Mouse (Mus musculus): ENCODE measurements around the gene Cntnap5a. TPM values are rescaled to one million over a fixed set of nuclear protein-coding genes. Genes with fewer than 3 reads are reported as not detected.

Gene Cntnap5a
- polyA plus RNA-seq, 1 experiment from 2014 or later = 2.1 TPM

GRCm38 (mm10) chr1:116240538-116240937, 556.0 kb downstream of the Cntnap5a start:
- ATAC-seq (ENCODE audit: low FRiP score, low TSS enrichment) (no peak), DNase-seq (peak; percentile 24)
- Histone ChIP-seq H3K4me1 (ENCODE audit: control insufficient read depth, insufficient read depth, low read length) (peaks cover 3% of the 10 kb centered on the region; the same call in 1 of the 2 replicates), H3K27me3 (ENCODE audit: control insufficient read depth, insufficient read depth, low read length) (no peaks in the 10 kb centered on the region), H3K9me3 (ENCODE audit: control insufficient read depth, low read length) (no peaks in the 10 kb centered on the region), H3K27ac (replicated peaks; ENCODE audit: low read depth, low read length) (no peak overlapping the region), H3K36me3 (ENCODE audit: control insufficient read depth, insufficient read depth, low read length) (no peaks in the 10 kb centered on the region), H3K4me3 (replicated peaks; ENCODE audit: low read depth, low read length) (no peak overlapping the region), H3K9ac (replicated peaks; ENCODE audit: low read length) (no peak overlapping the region), H3K4me2 (ENCODE audit: low read length) (no peak overlapping the region)

- 87% methylated on average over 2 of the region's 2 CpGs for whole genome bisulfite sequencing
- Histone ChIP-seq H3K4me3 (replicated peaks; ENCODE audit: low read depth, low read length) (no peak overlapping the region), H3K9me3 (ENCODE audit: control insufficient read depth, low read length) (no peaks in the 10 kb centered on the region), H3K4me2 (ENCODE audit: low read length) (no peak overlapping the region), H3K4me1 (ENCODE audit: control insufficient read depth, insufficient read depth, low read length) (peaks cover 3% of the 10 kb centered on the region; the same call in 1 of the 2 replicates), H3K9ac (replicated peaks; ENCODE audit: low read length) (no peak overlapping the region), H3K27me3 (ENCODE audit: control insufficient read depth, insufficient read depth, low read length) (no peaks in the 10 kb centered on the region), H3K27ac (replicated peaks; ENCODE audit: low read depth, low read length) (no peak overlapping the region), H3K36me3 (ENCODE audit: control insufficient read depth, insufficient read depth, low read length) (no peaks in the 10 kb centered on the region)
- ATAC-seq (ENCODE audit: low FRiP score, low TSS enrichment) (no peak), DNase-seq (no peak)
These were observed 559.3 kb downstream of the Cntnap5a start for GRCm38 (mm10) chr1:116243856-116244255.

DNA sequence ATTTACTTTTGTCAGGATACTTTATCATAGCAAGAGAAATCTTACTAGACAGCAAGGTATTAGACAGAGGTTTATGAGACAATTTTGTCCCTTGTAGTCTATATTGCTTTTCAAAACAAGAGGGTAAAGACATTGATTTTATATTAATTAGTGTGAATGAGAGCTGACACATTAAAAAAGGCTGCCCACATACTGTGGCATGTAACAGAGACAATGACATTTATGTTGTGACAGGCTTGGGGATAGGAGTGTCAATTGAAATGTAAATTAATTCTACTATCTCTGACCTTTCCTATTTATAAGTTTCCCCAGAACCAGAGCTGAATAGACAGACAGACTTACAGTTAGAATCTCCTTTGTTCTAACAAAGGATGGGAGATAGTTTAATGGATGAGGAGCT, 596.6 kb downstream of the Cntnap5a start:
- Histone ChIP-seq H3K9ac (replicated peaks; ENCODE audit: low read length) (no peak overlapping the region), H3K4me2 (ENCODE audit: low read length) (no peak overlapping the region), H3K36me3 (ENCODE audit: control insufficient read depth, insufficient read depth, low read length) (no peaks in the 10 kb centered on the region), H3K4me1 (ENCODE audit: control insufficient read depth, insufficient read depth, low read length) (no peaks in the 10 kb centered on the region), H3K27me3 (ENCODE audit: control insufficient read depth, insufficient read depth, low read length) (no peaks in the 10 kb centered on the region), H3K9me3 (ENCODE audit: control insufficient read depth, low read length) (no peaks in the 10 kb centered on the region), H3K4me3 (replicated peaks; ENCODE audit: low read depth, low read length) (no peak overlapping the region), H3K27ac (replicated peaks; ENCODE audit: low read depth, low read length) (no peak overlapping the region)
- no peak for DNase-seq
- no peak for ATAC-seq (ENCODE audit: low FRiP score, low TSS enrichment)

GRCm38 (mm10) chr1:116283968-116284367, 599.4 kb downstream of the Cntnap5a start:
- H3K4me1 ChIP-seq (ENCODE audit: control insufficient read depth, insufficient read depth, low read length) = no peaks in the 10 kb centered on the region
- H3K9ac ChIP-seq (replicated peaks; ENCODE audit: low read length) = no peak overlapping the region
- no peak overlapping the region for H3K27ac ChIP-seq (replicated peaks; ENCODE audit: low read depth, low read length)
- no peak for DNase-seq
- no peak for ATAC-seq (ENCODE audit: low FRiP score, low TSS enrichment)
- no peak overlapping the region for H3K4me3 ChIP-seq (replicated peaks; ENCODE audit: low read depth, low read length)
- no peaks in the 10 kb centered on the region for H3K36me3 ChIP-seq (ENCODE audit: control insufficient read depth, insufficient read depth, low read length)
- no peak overlapping the region for H3K4me2 ChIP-seq (ENCODE audit: low read length)
- H3K27me3 ChIP-seq (ENCODE audit: control insufficient read depth, insufficient read depth, low read length) = no peaks in the 10 kb centered on the region
- WGBS = 39% methylated on average over 1 of the region's 1 CpGs
- H3K9me3 ChIP-seq (ENCODE audit: control insufficient read depth, low read length) = no peaks in the 10 kb centered on the region

DNA sequence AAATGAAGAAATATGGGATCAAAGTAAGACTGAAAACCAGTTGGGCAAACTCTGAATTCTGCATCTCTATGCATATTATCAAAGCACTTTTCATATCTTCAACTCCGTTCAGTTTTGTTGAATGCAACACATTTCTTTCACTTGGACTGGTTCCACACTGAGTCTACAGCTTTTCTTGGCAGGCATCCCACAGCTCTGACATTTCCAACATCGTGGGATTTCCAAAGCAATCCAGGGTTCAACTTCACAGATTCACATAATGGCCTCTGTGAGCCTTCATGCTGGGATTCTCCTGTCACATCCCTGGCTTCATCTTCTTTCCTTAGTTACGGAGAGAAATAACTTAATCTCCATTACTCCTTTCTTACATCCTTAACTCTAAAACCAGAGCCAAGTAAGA, 622.0 kb downstream of the Cntnap5a start:
- Histone ChIP-seq H3K27me3 (ENCODE audit: control insufficient read depth, insufficient read depth, low read length) (no peaks in the 10 kb centered on the region), H3K4me2 (ENCODE audit: low read length) (no peak overlapping the region), H3K36me3 (ENCODE audit: control insufficient read depth, insufficient read depth, low read length) (no peaks in the 10 kb centered on the region), H3K27ac (replicated peaks; ENCODE audit: low read depth, low read length) (no peak overlapping the region), H3K9me3 (ENCODE audit: control insufficient read depth, low read length) (no peaks in the 10 kb centered on the region), H3K4me1 (ENCODE audit: control insufficient read depth, insufficient read depth, low read length) (no peaks in the 10 kb centered on the region), H3K4me3 (replicated peaks; ENCODE audit: low read depth, low read length) (no peak overlapping the region), H3K9ac (replicated peaks; ENCODE audit: low read length) (no peak overlapping the region)
- DNase-seq (peak; percentile 33), ATAC-seq (ENCODE audit: low FRiP score, low TSS enrichment) (no peak)
- WGBS = 64% methylated on average over 3 of the region's 3 CpGs

DNA sequence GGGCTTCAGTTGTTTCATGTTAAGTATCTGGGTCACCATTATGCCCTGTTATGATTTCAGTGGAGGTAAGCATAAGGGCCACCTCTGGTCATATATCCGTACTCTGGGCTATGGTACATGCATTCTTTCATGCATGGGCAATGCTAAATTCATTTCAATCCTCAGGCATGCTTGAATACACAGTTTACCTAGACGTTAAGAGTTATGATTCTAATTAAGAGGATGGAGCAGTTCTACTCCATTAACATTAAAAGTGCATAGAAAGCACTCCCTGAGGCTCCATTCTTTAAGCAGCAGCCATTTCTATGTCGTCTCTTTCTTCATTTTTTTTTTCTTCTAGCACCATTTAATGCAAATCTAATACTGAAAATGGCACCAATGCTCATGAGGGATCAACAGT, 627.0 kb downstream of the Cntnap5a start:
- WGBS = 70% methylated on average over 3 of the region's 3 CpGs
- DNase-seq = no peak
- no peak overlapping the region for H3K4me2 ChIP-seq (ENCODE audit: low read length)
- no peak for ATAC-seq (ENCODE audit: low FRiP score, low TSS enrichment)
- H3K36me3 ChIP-seq (ENCODE audit: control insufficient read depth, insufficient read depth, low read length) = no peaks in the 10 kb centered on the region
- H3K27ac ChIP-seq (replicated peaks; ENCODE audit: low read depth, low read length) = no peak overlapping the region
- no peaks in the 10 kb centered on the region for H3K27me3 ChIP-seq (ENCODE audit: control insufficient read depth, insufficient read depth, low read length)
- H3K9ac ChIP-seq (replicated peaks; ENCODE audit: low read length) = no peak overlapping the region
- no peaks in the 10 kb centered on the region for H3K4me1 ChIP-seq (ENCODE audit: control insufficient read depth, insufficient read depth, low read length)
- H3K4me3 ChIP-seq (replicated peaks; ENCODE audit: low read depth, low read length) = no peak overlapping the region
- no peaks in the 10 kb centered on the region for H3K9me3 ChIP-seq (ENCODE audit: control insufficient read depth, low read length)

- H3K4me1 ChIP-seq (ENCODE audit: control insufficient read depth, insufficient read depth, low read length) = no peaks in the 10 kb centered on the region
- ATAC-seq (ENCODE audit: low FRiP score, low TSS enrichment) (no peak), DNase-seq (peak; percentile 73)
- H3K4me2 ChIP-seq (ENCODE audit: low read length) = no peak overlapping the region
- H3K27ac ChIP-seq (replicated peaks; ENCODE audit: low read depth, low read length) = no peak overlapping the region
- no peaks in the 10 kb centered on the region for H3K27me3 ChIP-seq (ENCODE audit: control insufficient read depth, insufficient read depth, low read length)
- no peak overlapping the region for H3K4me3 ChIP-seq (replicated peaks; ENCODE audit: low read depth, low read length)
- H3K9ac ChIP-seq (replicated peaks; ENCODE audit: low read length) = no peak overlapping the region
- no peaks in the 10 kb centered on the region for H3K9me3 ChIP-seq (ENCODE audit: control insufficient read depth, low read length)
- H3K36me3 ChIP-seq (ENCODE audit: control insufficient read depth, insufficient read depth, low read length) = no peaks in the 10 kb centered on the region
These were observed 628.7 kb downstream of the Cntnap5a start for GRCm38 (mm10) chr1:116313269-116313668.

- H3K27ac ChIP-seq (replicated peaks; ENCODE audit: low read depth, low read length) = no peak overlapping the region
- no peak overlapping the region for H3K4me3 ChIP-seq (replicated peaks; ENCODE audit: low read depth, low read length)
- H3K9me3 ChIP-seq (ENCODE audit: control insufficient read depth, low read length) = no peaks in the 10 kb centered on the region
- no peak overlapping the region for H3K4me2 ChIP-seq (ENCODE audit: low read length)
- no peaks in the 10 kb centered on the region for H3K4me1 ChIP-seq (ENCODE audit: control insufficient read depth, insufficient read depth, low read length)
- DNase-seq (no peak), ATAC-seq (ENCODE audit: low FRiP score, low TSS enrichment) (no peak)
- H3K36me3 ChIP-seq (ENCODE audit: control insufficient read depth, insufficient read depth, low read length) = no peaks in the 10 kb centered on the region
- H3K27me3 ChIP-seq (ENCODE audit: control insufficient read depth, insufficient read depth, low read length) = no peaks in the 10 kb centered on the region
- no peak overlapping the region for H3K9ac ChIP-seq (replicated peaks; ENCODE audit: low read length)
These were observed 639.9 kb downstream of the Cntnap5a start for GRCm38 (mm10) chr1:116324505-116324904.

GRCm38 (mm10) chr1:116353669-116354068, 669.1 kb downstream of the Cntnap5a start:
- Histone ChIP-seq H3K4me2 (ENCODE audit: low read length) (no peak overlapping the region), H3K27me3 (ENCODE audit: control insufficient read depth, insufficient read depth, low read length) (no peaks in the 10 kb centered on the region), H3K36me3 (ENCODE audit: control insufficient read depth, insufficient read depth, low read length) (no peaks in the 10 kb centered on the region), H3K9me3 (ENCODE audit: control insufficient read depth, low read length) (no peaks in the 10 kb centered on the region), H3K9ac (replicated peaks; ENCODE audit: low read length) (no peak overlapping the region), H3K4me1 (ENCODE audit: control insufficient read depth, insufficient read depth, low read length) (no peaks in the 10 kb centered on the region), H3K27ac (replicated peaks; ENCODE audit: low read depth, low read length) (no peak overlapping the region), H3K4me3 (replicated peaks; ENCODE audit: low read depth, low read length) (no peak overlapping the region)
- no peak for ATAC-seq (ENCODE audit: low FRiP score, low TSS enrichment)
- DNase-seq = no peak

Measured in midbrain, embryonic 14.5 days (tissue).